Mouse (Mus musculus) Muller cell, postnatal 12 days (primary cell): ENCODE measurements around the gene Ddx41.
"Not testable (repeated sequence)": the region's sequence is repeated elsewhere in the genome, so short reads cannot be mapped to it uniquely, and the experiment has no call there.

Experiments used
- DNase-seq: peaks from one replicate; pipeline ENCODE4 v3.0.0-alpha.2; 2015; ENCODE audit errors: inconsistent ontology term

Ddx41 gene

GRCm38 (mm10) chr13:55536194-55537175, at the start of gene Ddx41:
TSS of gene Ddx41 (minus strand) at chr13:55536658.
- peak; percentile 97 for DNase-seq

GRCm38 (mm10) chr13:55578086-55578485, 41.6 kb upstream of the Ddx41 start:
- no peak for DNase-seq

GRCm38 (mm10) chr13:55576872-55577271, 40.4 kb upstream of the Ddx41 start:
- DNase-seq, result not testable (repeated sequence)

GRCm38 (mm10) chr13:55575932-55576331, 39.5 kb upstream of the Ddx41 start:
- DNase-seq, result no peak

GRCm38 (mm10) chr13:55574321-55574720, 37.9 kb upstream of the Ddx41 start:
- DNase-seq, result no peak

- DNase-seq, result no peak
Measured at GRCm38 (mm10) chr13:55573432-55573831, 37.0 kb upstream of the Ddx41 start, which contains the start of gene Tmed9. TSS of gene Tmed9 (plus strand) at chr13:55573732.

GRCm38 (mm10) chr13:55571977-55572376, 35.5 kb upstream of the Ddx41 start:
- no peak for DNase-seq

- peak; percentile 96 for DNase-seq
Measured at GRCm38 (mm10) chr13:55571027-55571751, 34.7 kb upstream of the Ddx41 start, which contains the start of gene Fam193b. TSS of gene Fam193b (minus strand) at chr13:55571120.

- DNase-seq, result peak; percentile 44
Measured at GRCm38 (mm10) chr13:55570286-55570973, 34.0 kb upstream of the Ddx41 start.

- no peak for DNase-seq
Measured at GRCm38 (mm10) chr13:55569726-55570285, 33.3 kb upstream of the Ddx41 start.

- not testable (repeated sequence) for DNase-seq
Measured at GRCm38 (mm10) chr13:55568524-55568923, 32.1 kb upstream of the Ddx41 start.

- no peak for DNase-seq
Measured at GRCm38 (mm10) chr13:55567949-55568348, 31.5 kb upstream of the Ddx41 start.

GRCm38 (mm10) chr13:55567001-55567400, 30.5 kb upstream of the Ddx41 start:
- DNase-seq, result no peak

- DNase-seq, result no peak
Measured at GRCm38 (mm10) chr13:55563266-55563879, 26.9 kb upstream of the Ddx41 start.

GRCm38 (mm10) chr13:55557499-55557898, 21.0 kb upstream of the Ddx41 start:
- DNase-seq, result no peak

- no peak for DNase-seq
Measured at GRCm38 (mm10) chr13:55555921-55556320, 19.5 kb upstream of the Ddx41 start.

GRCm38 (mm10) chr13:55549061-55549460, 12.6 kb upstream of the Ddx41 start:
- DNase-seq, result no peak

GRCm38 (mm10) chr13:55548426-55548825, 12.0 kb upstream of the Ddx41 start:
- DNase-seq, result no peak

GRCm38 (mm10) chr13:55547916-55548315, 11.5 kb upstream of the Ddx41 start:
- DNase-seq, result no peak

- DNase-seq, result no peak
Measured at GRCm38 (mm10) chr13:55544792-55545191, 8.3 kb upstream of the Ddx41 start.

GRCm38 (mm10) chr13:55543447-55543846, 7.0 kb upstream of the Ddx41 start:
- DNase-seq, result no peak
